ENCODE assay signal across 8 mouse cellular contexts in the genomic region with DNA sequence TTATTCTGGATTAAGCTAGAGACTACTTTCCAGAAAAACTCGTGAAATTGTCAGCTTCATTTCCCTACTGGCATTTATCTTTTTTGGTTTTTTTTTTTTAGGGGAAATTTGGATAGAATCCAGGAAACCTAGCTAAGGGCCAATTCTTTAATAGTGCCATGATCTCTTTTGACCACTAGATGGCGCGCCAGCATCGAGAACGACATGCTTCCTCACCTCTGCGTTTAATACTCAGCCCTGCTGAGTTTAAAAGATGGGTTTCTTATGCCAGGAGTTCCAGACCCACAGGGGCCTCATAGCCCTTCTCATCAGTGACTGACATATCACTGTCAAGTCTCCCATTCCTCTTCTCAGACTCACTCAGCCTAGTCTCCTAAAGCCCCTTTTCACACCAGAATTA. TPM values are rescaled to one million over a fixed set of nuclear protein-coding genes. Genes with fewer than 3 reads are reported as not detected.
DNase-seq lines count a peak whose midpoint lies in the region; ATAC-seq and TF ChIP-seq lines count a peak whose summit lies in the region.

No protein-coding gene starts in this region.

- no peak overlapping the region for H3K4me3 ChIP-seq in ES-E14 (ENCODE audit: insufficient read depth in 1 of 2, low read depth in 1 of 2, low read length in 2 of 2, poor library complexity in 1 of 2, severe bottlenecking in 1 of 2)

- DNase-seq in CD4-positive, CD25-positive, alpha-beta regulatory T cell, adult 2 months (ENCODE audit: low read depth, low spot score), result peak; percentile 58
- no peak for DNase-seq in ES-E14 (ENCODE audit: low read depth, low spot score)
- peak; percentile 32 for DNase-seq in cerebellum, adult 11 months
- DNase-seq in frontal cortex, adult 2 months (ENCODE audit: extremely low spot score in 1 of 2, low spot score in 1 of 2), result peak; percentile 7 to 80
- peak; percentile 59 to 67 for DNase-seq in kidney, postnatal 4 days
- peak; percentile 66 for DNase-seq in lung, postnatal 10 days
- peak; percentile 28 for DNase-seq in right cerebral cortex, postnatal 25 days

- H3K36me3 ChIP-seq in ES-E14 (ENCODE audit: control insufficient read depth, insufficient read depth, low read length, poor library complexity, severe bottlenecking), result no peaks in the 10 kb centered on the region

- no peak for ATAC-seq in CD4-positive, CD25-positive, alpha-beta regulatory T cell, adult 4 months

- no peaks in the 10 kb centered on the region for H3K9me3 ChIP-seq in ES-E14 (ENCODE audit: control insufficient read depth, insufficient read depth, low read depth, low read length)

- in situ Hi-C loops in ES-E14 (cut with MboI; ENCODE audit: low sequenced_read_pairs in 2 of 2, unreplicated experiment in 2 of 2), result no loop called here

- no peak overlapping the region for H3K27ac ChIP-seq in ES-E14 (ENCODE audit: insufficient read depth, low read depth, low read length, poor library complexity, severe bottlenecking)

- no peak overlapping the region for H3K9ac ChIP-seq in ES-E14 (ENCODE audit: insufficient read depth, low read depth, low read length, poor library complexity, severe bottlenecking)

- no peaks in the 10 kb centered on the region for H3K4me1 ChIP-seq in ES-E14 (ENCODE audit: control insufficient read depth in 2 of 2, insufficient read depth in 2 of 2, low read length in 2 of 2, poor library complexity in 1 of 2)

TF ChIP-seq in ES-E14, 5 proteins besides CTCF, POLR2A, EP300 and RAD21:
- TF ChIP-seq CHD2 (IDR thresholded peaks at IDR 0.05; ENCODE audit: low read depth, low read length), result no peak
- peak; percentile 59; the same call in 1 of the 2 replicates for TF ChIP-seq ZC3H11A (IDR thresholded peaks at IDR 0.05; ENCODE audit: borderline replicate concordance, low read depth, low read length)
- no peak for TF ChIP-seq MAFK (IDR thresholded peaks at IDR 0.05; ENCODE audit: insufficient read depth, low read depth, low read length)
- no peak for TF ChIP-seq HCFC1 (IDR thresholded peaks at IDR 0.05; ENCODE audit: borderline replicate concordance, insufficient read depth, low read length)
- no peak for TF ChIP-seq ZNF384 (IDR thresholded peaks at IDR 0.05; ENCODE audit: low read depth, low read length)

RNA-seq across cellular contexts. Expression of a gene that starts 15.5 kb away (rescaled TPM):
- polyA plus RNA-seq in CD4-positive, CD25-positive, alpha-beta regulatory T cell, adult 4 months (2017; shearing (Covaris generic)), result not detected
- total RNA-seq in ES-E14 (2012; rRNA removed), result 0.42 and 0.89 TPM in 2 replicates
- 0.88 and 1.9 TPM in 2 replicates for polyA plus RNA-seq in frontal cortex, adult 2 months (2012; rRNA removed)
